Mouse (Mus musculus) ES-Bruce4 (cell line): Measurements from ENCODE around the gene Erp44.

Experiments
- CTCF ChIP-seq: IDR thresholded peaks from one replicate; pipeline ENCODE4 v1.8.1; 2011; ENCODE audit warnings: low read depth, low read length
- EP300 ChIP-seq: IDR thresholded peaks from 2 replicates; pipeline ENCODE4 v1.6.1; 2011; ENCODE audit warnings: low read depth, low read length; ENCODE audit not compliant: insufficient read depth
- POLR2A ChIP-seq: IDR thresholded peaks from one replicate; pipeline ENCODE4 v1.8.1; 2011; ENCODE audit warnings: low read length; ENCODE audit not compliant: insufficient read depth

- no peak for TF ChIP-seq CTCF
- TF ChIP-seq POLR2A = no peak
- no peak for TF ChIP-seq EP300
Measured at GRCm38 (mm10) chr4:48180922-48181321, 98.4 kb downstream of the Erp44 start.
